Mouse (Mus musculus) heart, embryonic 12.5 days (tissue): ENCODE results near the gene 2810408A11Rik. TPM values are rescaled to one million over a fixed set of nuclear protein-coding genes. Genes with fewer than 3 reads are reported as not detected.

Experiments used
- ATAC-seq: fragments of 200-750 bp; cut with Nextera tagmentation; 2 replicates; pipeline ENCODE4 v1.8.0; 2017; ENCODE audit warnings: moderate TSS enrichment, moderate library complexity; ENCODE audit not compliant: insufficient number of reproducible peaks, low FRiP score
- H3K27ac ChIP-seq: fragments of 300-500 bp; sonication (generic); 2 replicates; pipeline ENCODE4 v1.5.1; 2016; ENCODE audit warnings: mild to moderate bottlenecking, moderate library complexity; ENCODE audit not compliant: poor library complexity, severe bottlenecking
- H3K27me3 ChIP-seq: fragments of 300-500 bp; sonication (generic); replicated peaks from 2 replicates; pipeline ENCODE4 v1.6.1; 2016; ENCODE audit warnings: mild to moderate bottlenecking, moderate library complexity
- H3K36me3 ChIP-seq: fragments of 300-500 bp; sonication (generic); 2 replicates; pipeline ENCODE4 v1.6.1; 2016; ENCODE audit warnings: mild to moderate bottlenecking, moderate library complexity
- H3K4me1 ChIP-seq: fragments of 300-500 bp; sonication (generic); replicated peaks from 2 replicates; pipeline ENCODE4 v1.6.1; 2016; ENCODE audit warnings: mild to moderate bottlenecking
- H3K4me2 ChIP-seq: fragments of 300-500 bp; sonication (generic); 2 replicates; pipeline ENCODE4 v1.6.1; 2016; ENCODE audit warnings: mild to moderate bottlenecking, moderate library complexity
- H3K4me3 ChIP-seq: fragments of 300-500 bp; sonication (generic); 2 replicates; pipeline ENCODE4 v1.5.1; 2016; ENCODE audit warnings: mild to moderate bottlenecking
- H3K9ac ChIP-seq: fragments of 300-500 bp; sonication (generic); 2 replicates; pipeline ENCODE4 v1.6.1; 2016; ENCODE audit warnings: mild to moderate bottlenecking, moderate library complexity
- H3K9me3 ChIP-seq: fragments of 300-500 bp; sonication (generic); replicated peaks from 2 replicates; pipeline ENCODE4 v1.6.1; 2016; ENCODE audit warnings: mild to moderate bottlenecking, moderate library complexity
- WGBS: fragments of 180-500 bp; shearing (Covaris S2); methylation state at CpG from one replicate; pipeline ENCODE4 v1.1.7; 2016; 5-methylcytosine and 5-hydroxymethylcytosine counted together
- polyA plus RNA-seq: library from polyadenylated mRNA; unstranded; fragments of >200 nt; fragmentation: Nextera tagmentation; extraction: Ambion mirVana; gene quantifications from 2 replicates; pipeline ENCODE4 v1.2.1, GENCODE M21; 2016

The 2810408A11Rik gene
- 4.7 and 5.2 TPM in 2 replicates for polyA plus RNA-seq

- Histone ChIP-seq H3K4me2 (peak within 1 kb of the TSS; percentile 96), H3K27ac (peak within 1 kb of the TSS; percentile 97), H3K4me1 (peaks cover 37% of the 10 kb centered on the region), H3K36me3 (peaks cover 23% of the 10 kb centered on the region), H3K9me3 (no peaks in the 10 kb centered on the region), H3K9ac (peak within 1 kb of the TSS; percentile 99), H3K4me3 (peak within 1 kb of the TSS; percentile 96), H3K27me3 (no peaks in the 10 kb centered on the region)
- under 1% methylated on average over 38 of the region's 38 CpGs for WGBS
- ATAC-seq, result peak; percentile 92
Observed at GRCm38 (mm10) chr11:69900471-69901405, at the start of gene 2810408A11Rik, which contains the start of gene Neurl4. Gene 2810408A11Rik, minus strand, starts transcription at chr11:69900987. Gene Neurl4, plus strand, starts transcription at chr11:69901072.

GRCm38 (mm10) chr11:69948763-69949150 is 48.0 kb upstream of the 2810408A11Rik start:
- no peaks in the 10 kb centered on the region for H3K9me3 ChIP-seq
- peak overlapping the region; percentile 81 for H3K4me2 ChIP-seq
- peaks cover 7% of the 10 kb centered on the region for H3K27me3 ChIP-seq
- peaks cover 25% of the 10 kb centered on the region for H3K36me3 ChIP-seq
- under 1% methylated on average over 14 of the region's 14 CpGs for WGBS
- peak overlapping the region; percentile 59 for H3K4me3 ChIP-seq
- peak overlapping the region; percentile 60 for H3K9ac ChIP-seq
- peaks cover 38% of the 10 kb centered on the region for H3K4me1 ChIP-seq
- peak overlapping the region; percentile 89 for H3K27ac ChIP-seq
- 0 out of 2 replicates have a peak, but pooled peaks have one; percentile 31 for ATAC-seq

- H3K9ac ChIP-seq, result peak within 1 kb of the TSS; percentile 60
- under 1% methylated on average over 34 of the region's 34 CpGs for WGBS
- peak; percentile 95 for ATAC-seq
- H3K27me3 ChIP-seq, result peaks cover 7% of the 10 kb centered on the region
- H3K27ac ChIP-seq, result peak within 1 kb of the TSS; percentile 89
- peaks cover 32% of the 10 kb centered on the region for H3K4me1 ChIP-seq
- H3K4me3 ChIP-seq, result peak within 1 kb of the TSS; percentile 59
- peak within 1 kb of the TSS; percentile 81 for H3K4me2 ChIP-seq
- H3K9me3 ChIP-seq, result no peaks in the 10 kb centered on the region
- H3K36me3 ChIP-seq, result peaks cover 29% of the 10 kb centered on the region
Observed at GRCm38 (mm10) chr11:69948066-69948762, 47.4 kb upstream of the 2810408A11Rik start, which contains the start of gene Slc2a4. Gene Slc2a4, minus strand, starts transcription at chr11:69948188.

GRCm38 (mm10) chr11:69947337-69948065 is 46.7 kb upstream of the 2810408A11Rik start:
- Histone ChIP-seq H3K4me1 (peaks cover 29% of the 10 kb centered on the region), H3K9ac (peak overlapping the region; percentile 60), H3K9me3 (no peaks in the 10 kb centered on the region), H3K27me3 (peaks cover 12% of the 10 kb centered on the region), H3K27ac (peak overlapping the region; percentile 89), H3K4me3 (peak overlapping the region; percentile 59), H3K4me2 (peak overlapping the region; percentile 81), H3K36me3 (peaks cover 36% of the 10 kb centered on the region)
- ATAC-seq, result peak; percentile 65
- 3% methylated on average over 29 of the region's 29 CpGs for WGBS

GRCm38 (mm10) chr11:69945997-69946891 is 45.5 kb upstream of the 2810408A11Rik start:
- H3K36me3 ChIP-seq, result peaks cover 41% of the 10 kb centered on the region
- peak overlapping the region; percentile 59 for H3K4me3 ChIP-seq
- 0 out of 2 replicates have a peak overlapping the region, but pooled peaks have one; percentile 60 for H3K9ac ChIP-seq
- H3K4me2 ChIP-seq, result peak overlapping the region; percentile 81
- peak overlapping the region; percentile 89 for H3K27ac ChIP-seq
- peak; percentile 41; the same call in 1 of the 2 replicates for ATAC-seq
- H3K27me3 ChIP-seq, result peaks cover 12% of the 10 kb centered on the region; the same call in 1 of the 2 replicates
- H3K9me3 ChIP-seq, result no peaks in the 10 kb centered on the region
- 87% methylated on average over 18 of the region's 18 CpGs for WGBS
- H3K4me1 ChIP-seq, result peaks cover 29% of the 10 kb centered on the region

GRCm38 (mm10) chr11:69945216-69945615 is 44.4 kb upstream of the 2810408A11Rik start:
- H3K4me1 ChIP-seq, result peaks cover 29% of the 10 kb centered on the region
- H3K27me3 ChIP-seq, result peaks cover 17% of the 10 kb centered on the region
- H3K27ac ChIP-seq, result no peak overlapping the region
- WGBS, result 65% methylated on average over 13 of the region's 13 CpGs
- H3K9ac ChIP-seq, result 0 out of 2 replicates have a peak overlapping the region, but pooled peaks have one; percentile 16
- H3K36me3 ChIP-seq, result peaks cover 41% of the 10 kb centered on the region
- H3K9me3 ChIP-seq, result no peaks in the 10 kb centered on the region
- no peak overlapping the region for H3K4me2 ChIP-seq
- no peak overlapping the region for H3K4me3 ChIP-seq
- ATAC-seq, result no peak

- no peaks in the 10 kb centered on the region for H3K9me3 ChIP-seq
- WGBS, result 75% methylated on average over 4 of the region's 4 CpGs
- H3K9ac ChIP-seq, result no peak overlapping the region
- ATAC-seq, result no peak
- no peak overlapping the region for H3K4me2 ChIP-seq
- no peak overlapping the region for H3K27ac ChIP-seq
- H3K4me1 ChIP-seq, result peaks cover 23% of the 10 kb centered on the region
- H3K4me3 ChIP-seq, result no peak overlapping the region
- peaks cover 38% of the 10 kb centered on the region for H3K36me3 ChIP-seq
- H3K27me3 ChIP-seq, result peaks cover 59% of the 10 kb centered on the region
Observed at GRCm38 (mm10) chr11:69940962-69941361, 40.2 kb upstream of the 2810408A11Rik start.

- H3K27me3 ChIP-seq, result peaks cover 60% of the 10 kb centered on the region
Observed at GRCm38 (mm10) chr11:69939731-69940130, 38.9 kb upstream of the 2810408A11Rik start.

GRCm38 (mm10) chr11:69939181-69939580 is 38.4 kb upstream of the 2810408A11Rik start:
- Histone ChIP-seq H3K27me3 (peaks cover 55% of the 10 kb centered on the region), H3K9ac (no peak overlapping the region), H3K4me3 (no peak overlapping the region), H3K9me3 (no peaks in the 10 kb centered on the region), H3K27ac (no peak overlapping the region), H3K36me3 (peaks cover 21% of the 10 kb centered on the region), H3K4me2 (no peak overlapping the region), H3K4me1 (peaks cover 24% of the 10 kb centered on the region)
- WGBS, result 69% methylated on average over 5 of the region's 5 CpGs
- ATAC-seq, result no peak

More at GRCm38 (mm10) chr11:69939731-69940130, 38.9 kb upstream of the 2810408A11Rik start:
- Histone ChIP-seq H3K4me3 (no peak overlapping the region), H3K36me3 (peaks cover 26% of the 10 kb centered on the region), H3K9ac (no peak overlapping the region), H3K27ac (no peak overlapping the region), H3K4me1 (peaks cover 22% of the 10 kb centered on the region), H3K9me3 (no peaks in the 10 kb centered on the region), H3K4me2 (no peak overlapping the region)
- 88% methylated on average over 17 of the region's 17 CpGs for WGBS
- no peak for ATAC-seq
